Mouse (Mus musculus) adrenal gland (tissue): ENCODE data around the gene Bcl2l2.

Experiments used
- intact Hi-C: fragments of 180-260 bp; cut with DNase I; formaldehyde crosslinking; loops from one replicate; pipeline ENCODE4 v1.15.1; 2025

Bcl2l2 gene

DNA sequence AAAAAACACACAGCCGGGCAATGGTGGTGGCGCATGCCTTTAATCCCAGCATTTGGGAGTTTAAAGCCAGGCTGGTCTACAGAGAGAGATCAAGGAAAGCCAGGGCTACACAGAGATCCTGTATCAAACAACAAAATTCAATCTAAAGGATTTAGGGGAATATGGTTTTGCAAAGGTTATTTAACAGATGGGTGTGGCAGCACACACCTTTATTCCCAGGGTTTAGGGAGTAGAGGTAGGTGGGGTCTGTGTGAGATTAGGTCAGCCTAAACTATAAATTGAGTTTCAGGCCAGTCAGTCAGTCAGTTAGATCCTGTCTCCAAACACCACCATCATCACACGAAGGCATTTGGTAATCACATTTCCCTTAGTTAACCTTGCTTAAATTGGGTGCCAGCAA is 9.0 kb downstream of the Bcl2l2 start, which contains the start of gene Pabpn1:
Gene Pabpn1, plus strand, starts transcription at position 301 of the 400 bp plus-strand sequence.
- intact Hi-C loops: loop anchor here (10.0 kb wide), 1 partner anchor 203 kb away; the partner anchor contains the start of genes Thtpa and Zfhx2

DNA sequence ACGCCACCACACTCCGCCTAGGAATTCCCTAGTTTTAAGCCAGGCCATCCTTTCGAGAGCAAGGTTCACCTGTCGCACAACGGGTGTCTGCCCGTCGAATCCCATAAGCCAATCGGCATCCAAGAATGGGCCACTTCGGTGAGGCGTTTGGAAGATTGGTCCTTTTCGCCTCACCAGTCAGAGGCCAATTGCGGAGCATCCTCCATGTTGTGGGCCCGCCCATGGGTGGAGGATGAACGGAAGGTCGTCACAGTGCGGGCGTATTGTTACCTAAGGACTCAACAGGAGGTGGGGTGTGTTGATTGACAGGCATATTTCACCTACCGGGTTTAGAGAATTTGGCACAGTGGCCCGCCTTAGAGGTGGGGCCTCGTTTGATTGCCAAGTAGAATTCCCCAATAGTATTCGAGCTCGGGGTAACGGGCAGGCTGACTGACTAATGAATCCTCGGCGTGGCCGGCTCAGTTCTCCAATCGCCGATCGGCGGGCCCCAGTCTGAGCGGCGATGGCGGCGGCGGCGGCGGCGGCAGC is 10.5 kb downstream of the Bcl2l2 start:
- intact Hi-C loops: loop anchor here (2.0 to 10.0 kb wide), 2 partner anchors 121 to 201 kb away; partner anchors contain the start of genes Ngdn, Thtpa and Zfhx2

DNA sequence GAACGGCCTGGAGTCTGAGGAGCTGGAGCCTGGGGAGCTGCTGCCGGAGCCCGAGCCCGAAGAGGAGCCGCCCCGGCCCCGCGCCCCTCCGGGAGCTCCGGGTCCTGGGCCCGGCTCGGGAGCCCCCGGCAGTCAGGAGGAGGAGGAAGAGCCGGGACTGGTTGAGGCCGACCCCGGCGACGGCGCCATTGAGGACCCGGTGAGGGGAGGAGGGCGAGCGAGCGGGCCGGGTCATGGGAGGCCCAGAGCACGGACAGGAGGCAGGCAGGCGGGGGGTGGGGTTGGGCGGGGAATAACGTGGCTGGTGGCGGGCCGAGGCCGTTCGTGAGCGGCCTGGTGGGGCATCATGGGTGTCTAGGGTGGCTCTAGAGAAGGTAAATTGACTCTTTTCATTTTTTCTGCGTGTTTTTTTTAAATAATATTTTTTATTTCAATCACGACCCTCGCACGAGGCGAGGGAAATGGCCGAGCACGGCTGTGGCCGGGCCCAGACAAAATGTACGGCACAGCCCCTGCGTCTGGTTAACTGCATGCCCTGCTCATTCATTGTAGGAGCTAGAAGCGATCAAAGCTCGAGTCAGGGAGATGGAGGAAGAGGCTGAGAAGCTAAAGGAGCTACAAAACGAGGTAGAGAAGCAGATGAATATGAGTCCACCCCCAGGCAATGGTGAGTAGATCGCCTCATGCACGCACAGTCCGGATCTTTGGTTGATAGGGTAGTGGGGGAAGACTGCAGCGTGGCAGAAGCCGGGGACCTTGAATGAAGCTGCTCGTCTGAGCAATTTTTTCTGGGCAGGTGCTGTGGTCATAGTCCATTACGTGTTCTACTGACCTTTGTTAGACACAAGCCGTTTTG is 11.3 kb downstream of the Bcl2l2 start:
- intact Hi-C loops: loop anchor here (2.0 to 10.0 kb wide), 2 partner anchors 120 to 200 kb away; partner anchors contain the start of genes Ngdn, Thtpa and Zfhx2

GRCm38 (mm10) chr14:54897445-54897844 is 14.3 kb downstream of the Bcl2l2 start:
- intact Hi-C loops: loop anchor here (10.0 kb wide), 1 partner anchor 197 kb away; the partner anchor contains the start of genes Thtpa and Zfhx2

- intact Hi-C loops: loop anchor here (2.0 kb wide), 1 partner anchor 40 kb away; no protein-coding TSS in a partner anchor
Observed at GRCm38 (mm10) chr14:54900383-54900782, 17.2 kb downstream of the Bcl2l2 start.

DNA sequence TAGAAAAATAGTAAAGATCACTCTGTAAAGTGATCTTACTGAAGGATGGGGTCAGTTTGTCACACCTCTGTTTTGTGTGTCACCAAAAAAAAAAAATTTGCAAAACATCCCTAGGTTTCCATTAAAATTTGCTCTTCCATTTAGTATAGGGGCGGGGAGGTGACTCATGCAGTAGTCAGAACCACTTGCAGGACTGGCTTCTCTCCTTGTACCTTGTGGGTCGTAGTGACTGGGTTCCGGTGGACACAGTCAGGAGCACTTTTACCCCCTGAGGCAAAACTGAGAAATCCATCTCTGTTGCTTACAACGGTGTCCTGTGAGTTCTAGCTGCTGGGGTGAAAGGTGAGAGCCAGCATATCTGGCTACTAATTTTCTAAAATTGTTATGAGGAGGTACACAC is 20.5 kb downstream of the Bcl2l2 start:
- intact Hi-C loops: no loop called here

DNA sequence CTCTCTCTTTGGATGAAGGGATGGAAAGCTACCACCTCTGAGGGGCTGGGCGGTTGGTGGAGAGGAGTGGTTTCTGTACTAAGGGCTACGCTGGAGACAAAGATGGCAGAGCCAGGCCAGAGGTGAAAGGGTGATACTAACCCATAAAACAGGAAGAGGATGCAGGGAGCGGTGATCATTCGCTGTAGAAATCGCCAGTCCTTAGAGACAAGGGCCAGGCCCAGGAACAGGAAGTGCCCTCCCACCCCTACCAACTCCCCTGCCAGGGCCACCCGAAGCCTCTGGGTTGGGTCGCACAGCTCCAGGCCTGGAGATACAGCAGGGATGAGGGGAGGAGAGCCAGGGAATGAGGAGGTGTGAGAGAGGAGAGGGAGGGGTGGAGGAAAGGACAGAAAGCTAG is 25.5 kb downstream of the Bcl2l2 start:
- intact Hi-C loops: no loop called here

- intact Hi-C loops: no loop called here
Observed at GRCm38 (mm10) chr14:54912109-54912850, 29.1 kb downstream of the Bcl2l2 start.

DNA sequence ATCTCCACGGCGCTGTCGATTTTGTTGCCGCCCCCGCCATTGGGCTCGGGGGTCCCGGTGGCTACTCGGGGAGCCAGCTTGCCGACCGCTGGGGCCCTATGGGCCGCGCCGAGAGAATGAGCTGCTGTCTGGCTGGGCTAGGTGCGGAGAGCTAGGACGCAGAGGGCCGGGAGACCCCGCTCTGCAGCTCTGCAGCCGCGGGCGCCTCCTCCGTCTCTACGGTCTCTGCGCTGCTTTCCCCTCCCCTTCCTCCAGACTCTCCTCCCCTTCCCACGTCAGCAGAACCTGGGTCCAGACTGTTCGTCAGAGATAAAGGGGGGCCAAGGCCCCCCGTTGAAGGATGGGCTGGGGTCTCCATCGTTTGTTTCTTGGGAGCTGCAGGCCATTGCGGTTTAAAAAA is 29.7 kb downstream of the Bcl2l2 start, which contains the start of gene Slc22a17:
Gene Slc22a17, minus strand, starts transcription at position 247 of the 400 bp plus-strand sequence.
- intact Hi-C loops: no loop called here

DNA sequence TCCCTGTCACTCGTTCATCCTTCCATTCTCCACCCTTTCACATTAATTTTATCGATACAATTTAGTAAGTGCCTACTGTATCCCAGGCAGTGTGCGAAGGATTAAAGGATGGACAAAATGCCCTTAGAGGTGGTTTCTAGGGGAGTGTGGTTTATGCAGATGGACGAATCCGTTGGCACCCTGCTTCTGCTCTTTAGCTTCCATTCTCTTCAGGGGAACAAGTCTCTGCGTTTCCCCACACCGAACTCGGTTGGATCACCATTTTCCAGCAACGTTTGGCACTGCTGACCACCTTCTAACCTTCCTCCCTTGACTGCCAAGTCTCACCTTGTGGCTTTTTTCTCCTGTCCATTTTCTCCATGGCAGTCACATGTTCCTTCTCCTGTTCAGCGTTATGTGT is 30.2 kb downstream of the Bcl2l2 start:
- intact Hi-C loops: no loop called here

GRCm38 (mm10) chr14:54920076-54920685 is 37.0 kb downstream of the Bcl2l2 start:
- intact Hi-C loops: no loop called here

DNA sequence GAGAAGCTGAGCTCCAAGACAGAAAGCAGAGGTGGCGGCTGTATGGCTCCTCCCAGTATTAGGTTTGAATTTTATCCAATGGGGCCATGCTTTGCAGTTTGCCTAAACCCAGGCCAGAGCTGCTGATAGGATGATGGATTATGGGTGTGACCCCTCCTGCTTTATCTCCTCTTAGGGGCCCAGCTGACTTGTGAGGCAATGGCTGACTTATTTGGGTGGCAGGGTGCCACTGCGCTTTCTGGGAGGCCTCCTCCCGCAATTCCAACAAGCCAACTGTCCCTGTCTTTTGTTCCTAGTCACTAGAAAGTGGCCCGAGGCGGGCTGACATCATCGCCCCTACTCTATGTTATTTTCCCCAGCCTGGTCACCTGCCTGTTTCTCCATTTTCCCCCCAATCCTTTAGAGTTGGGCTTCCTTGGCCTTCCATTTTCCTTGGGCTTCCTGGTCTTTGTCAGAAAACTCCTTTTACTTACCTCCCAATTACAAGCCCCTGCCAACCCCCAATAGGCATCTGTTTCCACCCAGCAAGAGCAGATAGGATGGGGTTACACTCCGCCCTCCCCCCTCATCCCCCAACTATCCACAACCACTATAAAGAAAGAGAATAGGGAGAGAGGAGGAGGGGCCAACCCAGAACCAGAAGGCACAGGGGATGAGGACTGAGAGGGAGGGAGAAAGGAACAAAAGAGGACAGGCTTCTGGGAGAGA is 41.6 kb downstream of the Bcl2l2 start:
- intact Hi-C loops: no loop called here

DNA sequence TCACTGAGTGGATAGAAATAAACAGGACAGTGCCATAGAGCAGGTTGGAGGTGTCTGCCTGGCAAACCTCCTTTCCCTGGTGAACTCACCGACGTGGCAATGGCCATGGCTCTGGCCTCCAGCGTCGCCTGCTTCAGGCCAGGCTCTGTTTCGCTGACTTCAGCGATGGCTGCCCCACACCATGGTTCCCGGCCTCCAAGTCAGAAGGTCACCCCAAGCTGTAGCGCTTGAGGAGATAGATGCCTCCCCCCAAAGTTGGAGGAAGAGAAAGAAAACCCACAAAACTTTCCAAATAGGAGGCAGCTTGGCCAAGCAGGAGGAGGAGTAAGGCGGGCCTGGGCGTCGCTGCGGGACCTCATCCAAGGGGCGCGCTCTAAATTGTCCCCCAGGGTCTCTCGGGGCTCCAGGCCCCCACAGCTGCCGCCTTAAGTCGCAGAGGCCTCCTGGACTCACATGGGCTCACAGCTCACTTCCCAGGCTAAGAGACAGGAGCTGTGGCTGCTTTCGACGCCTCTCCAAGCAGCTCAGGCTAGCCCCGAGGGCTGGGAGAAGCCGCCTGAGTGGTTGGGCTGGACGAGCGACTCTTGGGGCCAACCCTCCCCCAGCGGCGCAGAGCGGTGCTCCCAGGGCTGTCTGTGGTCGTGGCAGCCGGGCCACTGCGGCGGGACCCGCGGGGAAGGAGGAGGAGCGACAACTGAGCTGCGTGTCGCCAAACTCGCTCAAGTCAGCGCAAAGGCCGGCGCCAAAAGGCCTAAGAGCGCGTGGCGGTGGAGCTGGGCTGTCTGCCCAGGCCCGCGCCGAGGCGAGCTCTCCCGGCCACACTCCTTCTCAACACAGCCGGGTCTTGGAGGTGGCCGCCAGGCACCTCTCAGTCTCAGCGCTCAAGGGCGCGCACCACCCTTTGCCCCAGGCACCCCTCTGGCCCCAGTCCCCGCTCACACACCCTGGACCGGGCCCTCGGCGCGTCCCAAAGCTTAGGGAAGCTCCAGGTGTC is 42.5 kb downstream of the Bcl2l2 start, which contains the start of gene Efs:
Gene Efs, minus strand, starts transcription at position 778 of the 994 bp plus-strand sequence.
- intact Hi-C loops: no loop called here

GRCm38 (mm10) chr14:54926401-54927158 is 43.4 kb downstream of the Bcl2l2 start:
- intact Hi-C loops: no loop called here

- intact Hi-C loops: no loop called here
Observed at GRCm38 (mm10) chr14:54927296-54927695, 44.1 kb downstream of the Bcl2l2 start.

- intact Hi-C loops: no loop called here
Observed at GRCm38 (mm10) chr14:54929801-54930200, 46.6 kb downstream of the Bcl2l2 start.

- intact Hi-C loops: no loop called here
Observed at GRCm38 (mm10) chr14:54930431-54930830, 47.3 kb downstream of the Bcl2l2 start.

GRCm38 (mm10) chr14:54932645-54933150 is 49.5 kb downstream of the Bcl2l2 start, which contains the start of gene Il25:
Il25 (plus strand) TSS chr14:54932695.
- intact Hi-C loops: no loop called here
